Mouse (Mus musculus): ENCODE results near the gene Rbfox3. TPM values are rescaled to one million over a fixed set of nuclear protein-coding genes. Genes with fewer than 3 reads are reported as not detected.

Gene Rbfox3
- polyA plus RNA-seq, 2 experiments, result 0.08 to 0.17 TPM

DNA sequence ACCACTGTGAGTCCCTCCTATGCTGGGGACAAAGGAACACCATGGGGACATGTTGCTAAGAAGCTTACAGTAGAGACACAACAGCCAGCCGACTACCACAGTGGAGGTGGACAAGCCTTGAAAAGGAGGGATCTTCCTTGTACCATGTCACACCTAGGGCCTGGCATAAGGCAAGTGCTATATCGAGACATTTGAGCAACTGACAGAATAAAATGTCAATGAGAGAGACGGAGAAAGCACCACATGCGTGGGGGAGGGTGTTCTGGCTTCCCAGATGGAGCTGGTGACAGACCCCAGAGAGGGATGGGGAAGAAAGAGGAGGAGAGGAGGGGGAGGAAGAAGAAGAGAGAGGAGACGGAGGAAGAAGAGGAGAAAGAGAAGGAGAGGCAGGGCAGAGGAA, 96.3 kb downstream of the Rbfox3 start:
- Histone ChIP-seq H3K27me3 (ENCODE audit: control insufficient read depth, insufficient read depth, low read length) (no peaks in the 10 kb centered on the region), H3K4me3 (ENCODE audit: insufficient read depth in 1 of 2, low read depth in 2 of 2, low read length in 2 of 2) (no peak overlapping the region), H3K4me1 (replicated peaks; ENCODE audit: control insufficient read depth in 2 of 2, insufficient read depth in 2 of 2, low read length in 1 of 2) (no peaks in the 10 kb centered on the region), H3K27ac (no peak overlapping the region), H3K9ac (replicated peaks) (no peak overlapping the region), H3K36me3 (replicated peaks; ENCODE audit: control insufficient read depth, insufficient read depth, low read depth) (no peaks in the 10 kb centered on the region), H3K9me3 (ENCODE audit: control insufficient read depth, low read length) (no peaks in the 10 kb centered on the region), H3K4me2 (ENCODE audit: low read depth) (no peak overlapping the region)
- TF ChIP-seq EP300 (IDR thresholded peaks at IDR 0.05; ENCODE audit: low read depth), result no peak
- no peak for ATAC-seq (ENCODE audit: insufficient read depth)
- no peak for DNase-seq (ENCODE audit: low read depth in 3 of 3, low spot score in 3 of 3)
- 58% methylated on average over 5 of the region's 5 CpGs for WGBS (ENCODE audit: insufficient replicate concordance)

DNA sequence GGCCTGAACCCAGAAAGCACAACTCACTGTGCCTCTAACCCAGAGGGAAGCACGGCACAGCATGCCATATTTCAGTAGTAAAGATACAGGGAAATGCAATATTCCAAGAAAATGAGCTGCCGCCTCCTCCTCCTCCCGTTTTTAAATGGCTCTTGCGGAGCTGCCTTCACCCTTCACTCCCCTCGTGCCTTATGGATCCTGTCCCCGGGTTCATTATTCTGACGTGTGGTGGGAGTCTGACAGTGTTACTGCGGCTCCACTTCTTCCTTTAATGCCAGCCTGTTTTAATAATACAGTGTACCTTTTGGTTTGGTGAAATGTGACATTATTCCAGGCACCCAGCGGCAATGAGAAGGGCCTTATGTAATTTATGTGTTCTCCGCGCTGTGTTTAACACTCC, 97.5 kb downstream of the Rbfox3 start:
- Histone ChIP-seq H3K27me3 (ENCODE audit: control insufficient read depth, insufficient read depth, low read length) (no peaks in the 10 kb centered on the region), H3K4me1 (replicated peaks; ENCODE audit: control insufficient read depth in 2 of 2, insufficient read depth in 2 of 2, low read length in 1 of 2) (no peaks in the 10 kb centered on the region), H3K4me2 (ENCODE audit: low read depth) (no peak overlapping the region), H3K36me3 (replicated peaks; ENCODE audit: control insufficient read depth, insufficient read depth, low read depth) (no peaks in the 10 kb centered on the region), H3K9ac (replicated peaks) (no peak overlapping the region), H3K9me3 (ENCODE audit: control insufficient read depth, low read length) (no peaks in the 10 kb centered on the region), H3K4me3 (ENCODE audit: insufficient read depth in 1 of 2, low read depth in 2 of 2, low read length in 2 of 2) (no peak overlapping the region), H3K27ac (no peak overlapping the region)
- WGBS (ENCODE audit: insufficient replicate concordance), result 68% methylated on average over 11 of the region's 11 CpGs
- ATAC-seq (ENCODE audit: insufficient read depth), result no peak
- DNase-seq (ENCODE audit: low read depth in 3 of 3, low spot score in 3 of 3), result no peak
- TF ChIP-seq CTCF (IDR thresholded peaks at IDR 0.05; ENCODE audit: low read depth), result no peak
- no peak for TF ChIP-seq EP300 (IDR thresholded peaks at IDR 0.05; ENCODE audit: low read depth)

- WGBS (ENCODE audit: insufficient replicate concordance), result 57% methylated on average over 7 of the region's 7 CpGs
These were observed 100.0 kb downstream of the Rbfox3 start for GRCm38 (mm10) chr11:118811404-118811803.

GRCm38 (mm10) chr11:118807511-118807910, 103.9 kb downstream of the Rbfox3 start:
- ATAC-seq (ENCODE audit: insufficient read depth) (no peak), DNase-seq (ENCODE audit: low read depth in 3 of 3, low spot score in 3 of 3) (no peak)
- 51% methylated on average over 15 of the region's 15 CpGs for WGBS (ENCODE audit: insufficient replicate concordance)
- Histone ChIP-seq H3K27me3 (ENCODE audit: control insufficient read depth, insufficient read depth, low read length) (no peaks in the 10 kb centered on the region), H3K4me1 (replicated peaks; ENCODE audit: control insufficient read depth in 2 of 2, insufficient read depth in 2 of 2, low read length in 1 of 2) (no peaks in the 10 kb centered on the region), H3K36me3 (replicated peaks; ENCODE audit: control insufficient read depth, insufficient read depth, low read depth) (no peaks in the 10 kb centered on the region), H3K9ac (replicated peaks) (no peak overlapping the region), H3K9me3 (ENCODE audit: control insufficient read depth, low read length) (no peaks in the 10 kb centered on the region), H3K4me3 (ENCODE audit: insufficient read depth in 1 of 2, low read depth in 2 of 2, low read length in 2 of 2) (no peak overlapping the region), H3K4me2 (ENCODE audit: low read depth) (no peak overlapping the region), H3K27ac (no peak overlapping the region)
- no peak for TF ChIP-seq EP300 (IDR thresholded peaks at IDR 0.05; ENCODE audit: low read depth)
- TF ChIP-seq CTCF (IDR thresholded peaks at IDR 0.05; ENCODE audit: low read depth), result no peak

More at GRCm38 (mm10) chr11:118811404-118811803, 100.0 kb downstream of the Rbfox3 start:
- Histone ChIP-seq H3K9ac (replicated peaks) (no peak overlapping the region), H3K27me3 (ENCODE audit: control insufficient read depth, insufficient read depth, low read length) (no peaks in the 10 kb centered on the region), H3K4me1 (replicated peaks; ENCODE audit: control insufficient read depth in 2 of 2, insufficient read depth in 2 of 2, low read length in 1 of 2) (no peaks in the 10 kb centered on the region), H3K9me3 (ENCODE audit: control insufficient read depth, low read length) (no peaks in the 10 kb centered on the region), H3K4me2 (ENCODE audit: low read depth) (no peak overlapping the region), H3K4me3 (ENCODE audit: insufficient read depth in 1 of 2, low read depth in 2 of 2, low read length in 2 of 2) (no peak overlapping the region), H3K36me3 (replicated peaks; ENCODE audit: control insufficient read depth, insufficient read depth, low read depth) (no peaks in the 10 kb centered on the region), H3K27ac (no peak overlapping the region)
- TF ChIP-seq CTCF (IDR thresholded peaks at IDR 0.05; ENCODE audit: low read depth), result no peak
- no peak for TF ChIP-seq EP300 (IDR thresholded peaks at IDR 0.05; ENCODE audit: low read depth)
- ATAC-seq (ENCODE audit: insufficient read depth) (no peak), DNase-seq (ENCODE audit: low read depth in 3 of 3, low spot score in 3 of 3) (no peak)

DNA sequence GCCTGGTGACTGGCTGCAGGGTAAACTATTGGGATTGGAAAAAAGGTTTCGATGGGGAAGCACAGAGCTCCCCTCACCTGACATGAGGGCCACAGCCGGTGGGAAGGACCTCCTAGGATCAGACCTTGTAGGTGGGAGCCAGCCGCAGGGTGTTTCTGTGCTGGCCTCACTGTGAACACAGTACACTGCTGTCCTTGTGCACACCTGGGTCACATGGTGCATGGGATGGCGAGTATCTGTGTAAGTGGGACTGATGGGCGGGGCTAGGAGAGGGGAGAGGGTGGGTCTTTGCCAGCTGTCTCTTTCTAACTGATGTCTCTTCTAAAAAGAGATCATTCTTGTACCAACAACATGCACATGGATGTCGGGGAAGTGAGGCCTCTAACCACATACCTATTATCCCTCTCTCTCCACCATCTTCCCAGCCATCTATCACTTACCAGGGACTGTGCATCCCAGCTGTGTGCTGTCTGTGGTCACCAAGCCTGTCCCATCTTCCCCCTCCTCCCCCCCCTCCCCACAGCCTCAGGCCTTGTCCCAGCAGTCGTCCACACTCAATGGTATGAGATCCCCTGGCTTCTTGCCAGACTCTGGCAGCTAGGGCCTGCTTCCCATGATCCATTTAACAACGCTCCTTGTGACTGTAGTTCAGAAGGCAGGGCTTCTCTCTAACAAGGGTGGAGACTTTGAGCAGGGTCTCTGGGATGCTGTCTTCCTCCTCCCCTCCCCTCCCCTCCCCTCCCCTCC, 116.4 kb downstream of the Rbfox3 start:
- H3K4me3 ChIP-seq (ENCODE audit: insufficient read depth in 1 of 2, low read depth in 2 of 2, low read length in 2 of 2), result no peak overlapping the region
- H3K9ac ChIP-seq (replicated peaks), result no peak overlapping the region
- no peak overlapping the region for H3K4me2 ChIP-seq (ENCODE audit: low read depth)
- H3K36me3 ChIP-seq (replicated peaks; ENCODE audit: control insufficient read depth, insufficient read depth, low read depth), result no peaks in the 10 kb centered on the region
- WGBS (ENCODE audit: insufficient replicate concordance), result 53% methylated on average over 8 of the region's 8 CpGs
- H3K27me3 ChIP-seq (ENCODE audit: control insufficient read depth, insufficient read depth, low read length), result no peaks in the 10 kb centered on the region
- H3K4me1 ChIP-seq (replicated peaks; ENCODE audit: control insufficient read depth in 2 of 2, insufficient read depth in 2 of 2, low read length in 1 of 2), result no peaks in the 10 kb centered on the region
- H3K27ac ChIP-seq, result no peak overlapping the region
- ATAC-seq (ENCODE audit: insufficient read depth), result no peak
- no peaks in the 10 kb centered on the region for H3K9me3 ChIP-seq (ENCODE audit: control insufficient read depth, low read length)
- no peak for DNase-seq (ENCODE audit: low read depth in 3 of 3, low spot score in 3 of 3)
- no peak for TF ChIP-seq EP300 (IDR thresholded peaks at IDR 0.05; ENCODE audit: low read depth)
- no peak for TF ChIP-seq CTCF (IDR thresholded peaks at IDR 0.05; ENCODE audit: low read depth)

Measured in liver, embryonic 14.5 days (tissue).